Mouse (Mus musculus) kidney, adult 2 months (tissue): ENCODE data around the gene Sdf4. TPM values are rescaled to one million over a fixed set of nuclear protein-coding genes. Genes with fewer than 3 reads are reported as not detected.

Source experiments
- DNase-seq: peaks from one replicate; pipeline ENCODE4 v3.0.0; 2021
- H3K27ac ChIP-seq: fragments of 200-500 bp; 2 replicates; pipeline ENCODE4 v1.5.1; 2012; ENCODE audit warnings: low read depth, low read length, control low read depth, inconsistent platforms; ENCODE audit not compliant: insufficient read depth
- H3K27me3 ChIP-seq: fragments of 200-500 bp; replicated peaks from 2 replicates; pipeline ENCODE4 v1.6.1; 2012; ENCODE audit warnings: mild to moderate bottlenecking, moderate library complexity, low read length, inconsistent platforms; ENCODE audit not compliant: control insufficient read depth, insufficient read depth
- H3K36me3 ChIP-seq: fragments of 200-500 bp; 2 replicates; pipeline ENCODE4 v1.6.1; 2012; ENCODE audit warnings: mild to moderate bottlenecking, moderate library complexity, low read length, inconsistent platforms; ENCODE audit not compliant: control insufficient read depth, insufficient read depth
- H3K4me1 ChIP-seq: fragments of 200-500 bp; 2 replicates; pipeline ENCODE4 v1.6.1; 2011; ENCODE audit warnings: low read length; ENCODE audit not compliant: control insufficient read depth, insufficient read depth
- H3K4me3 ChIP-seq: fragments of 200-500 bp; 2 replicates; pipeline ENCODE4 v1.5.1; 2011; ENCODE audit warnings: mild to moderate bottlenecking, low read depth, low read length, control low read depth; ENCODE audit not compliant: insufficient read depth
- CTCF ChIP-seq: fragments of 200-500 bp; conservative IDR thresholded peaks from 2 replicates; pipeline ENCODE4 v1.5.1; 2011; ENCODE audit warnings: low read depth, mild to moderate bottlenecking, control low read depth, low read length, moderate library complexity, mixed read lengths; ENCODE audit not compliant: insufficient read depth, insufficient read length
- POLR2A ChIP-seq: fragments of 200-500 bp; IDR thresholded peaks from one replicate; pipeline ENCODE4 v1.6.1; 2011; ENCODE audit warnings: low read depth, low read length, control low read depth
- WGBS: fragments of 180-500 bp; shearing (Covaris S2); methylation state at CpG from one replicate; pipeline ENCODE4 v1.1.7; 2018; 5-methylcytosine and 5-hydroxymethylcytosine counted together
- polyA plus RNA-seq: library from polyadenylated mRNA; depleted of rRNA; stranded (reverse); fragments of >200 nt; gene quantifications from 2 replicates; pipeline ENCODE4 v1.2.3, GENCODE M21; 2012

Gene Sdf4
- polyA plus RNA-seq, 1 experiment: 60.4 TPM

DNA sequence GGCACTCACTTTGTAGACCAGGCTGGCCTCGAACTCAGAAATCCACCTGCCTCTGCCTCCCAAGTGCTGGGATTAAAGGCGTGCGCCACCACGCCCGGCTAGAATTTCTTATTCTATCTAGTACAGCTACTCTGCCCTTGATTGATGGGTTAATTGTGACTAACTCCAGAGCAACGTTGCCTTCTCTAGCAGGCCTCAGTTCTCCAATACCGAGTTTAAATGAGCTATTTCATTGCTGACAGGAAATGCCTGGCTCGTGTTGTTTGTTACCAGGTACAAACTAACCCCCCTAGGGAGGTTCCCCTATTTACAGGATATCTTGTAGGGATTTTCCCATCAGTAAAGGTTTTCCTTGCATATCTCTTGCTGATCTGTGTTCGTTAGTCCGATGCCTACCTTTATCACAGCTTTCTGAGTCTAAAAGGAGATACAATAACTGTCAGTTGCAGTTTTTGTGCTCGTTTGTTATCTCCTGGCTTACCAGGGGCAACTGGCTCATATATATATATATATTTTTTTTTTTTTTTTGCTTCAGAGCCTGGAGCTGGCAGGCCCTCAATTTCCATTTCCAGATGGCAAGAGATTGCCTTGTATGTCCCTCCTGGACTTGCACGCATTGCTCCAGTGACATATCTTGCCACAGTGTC is 11.1 kb upstream of the Sdf4 start:
- no peak for DNase-seq
- Histone ChIP-seq H3K4me1 (no peaks in the 10 kb centered on the region), H3K27me3 (no peaks in the 10 kb centered on the region; the same call in 1 of the 2 replicates), H3K27ac (no peak overlapping the region), H3K4me3 (no peak overlapping the region), H3K36me3 (no peaks in the 10 kb centered on the region)
- 79% methylated on average over 12 of the region's 12 CpGs for WGBS
- no peak for TF ChIP-seq POLR2A
- no peak for TF ChIP-seq CTCF

DNA sequence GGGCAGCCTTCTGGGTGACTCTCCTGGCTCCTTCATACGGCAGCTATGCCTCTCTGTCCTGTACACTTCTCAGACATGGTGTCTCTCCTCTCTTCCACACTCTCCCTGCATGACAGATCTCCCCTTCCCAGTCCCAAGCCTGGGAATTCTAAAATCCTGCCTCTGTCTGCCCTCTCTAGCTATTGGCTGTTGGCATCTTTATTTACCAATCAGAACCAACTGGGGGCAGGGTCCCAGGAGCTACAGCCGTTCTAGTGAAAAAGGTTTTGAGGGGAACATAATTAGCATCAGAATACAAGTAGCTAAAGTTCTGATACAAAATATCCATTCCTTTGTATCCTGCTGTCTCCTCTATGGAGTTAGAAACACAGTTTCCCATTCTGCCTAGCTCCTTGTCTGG is 8.9 kb upstream of the Sdf4 start:
- H3K36me3 ChIP-seq: no peaks in the 10 kb centered on the region
- WGBS: 11% methylated on average over 2 of the region's 2 CpGs
- no peak overlapping the region for H3K27ac ChIP-seq
- no peak for DNase-seq
- no peaks in the 10 kb centered on the region; the same call in 1 of the 2 replicates for H3K27me3 ChIP-seq
- TF ChIP-seq POLR2A (no peak), CTCF (no peak)
- no peaks in the 10 kb centered on the region for H3K4me1 ChIP-seq
- H3K4me3 ChIP-seq: no peak overlapping the region

DNA sequence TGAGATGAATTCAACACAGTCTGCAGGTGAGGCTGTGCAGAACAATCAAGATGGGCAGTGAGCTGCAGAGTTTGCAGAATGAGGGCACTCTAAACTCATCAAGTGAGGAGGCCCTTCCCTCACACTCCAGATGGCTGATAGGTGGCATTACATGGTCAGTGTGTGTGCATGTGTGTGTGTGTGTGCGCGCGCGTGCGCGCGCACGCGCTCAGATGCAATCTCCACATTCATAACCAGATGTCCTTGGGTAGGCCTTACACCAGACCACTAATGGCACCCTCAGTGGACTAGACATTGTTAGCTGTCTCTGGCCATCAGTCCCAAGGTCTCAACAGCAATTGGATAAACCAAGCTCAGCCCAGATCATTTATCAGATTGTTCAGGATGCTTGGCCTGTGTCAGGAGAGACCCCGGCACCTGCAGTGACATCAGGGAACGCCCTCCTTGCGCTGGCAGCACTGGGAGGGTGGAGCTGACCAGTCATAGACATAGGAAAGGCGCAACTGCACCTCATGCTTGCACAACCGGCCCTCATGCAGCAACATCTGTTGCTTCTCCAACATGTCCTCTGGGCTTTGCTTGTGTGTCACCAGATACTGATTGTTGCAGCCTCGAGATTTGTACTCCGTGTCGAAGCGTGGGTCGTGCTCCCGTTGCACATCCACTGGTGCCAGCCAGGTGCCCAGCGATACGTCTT is 1.3 kb upstream of the Sdf4 start:
- no peaks in the 10 kb centered on the region for H3K36me3 ChIP-seq
- H3K27ac ChIP-seq: no peak overlapping the region
- no peaks in the 10 kb centered on the region for H3K27me3 ChIP-seq
- H3K4me1 ChIP-seq: peaks cover 9% of the 10 kb centered on the region; the same call in 1 of the 2 replicates
- TF ChIP-seq CTCF: no peak
- no peak for TF ChIP-seq POLR2A
- no peak for DNase-seq
- WGBS: 78% methylated on average over 22 of the region's 22 CpGs
- H3K4me3 ChIP-seq: peak overlapping the region; percentile 60

GRCm38 (mm10) chr4:155991908-155992230 is 803 bp upstream of the Sdf4 start:
- Histone ChIP-seq H3K4me3 (peak overlapping the region; percentile 60), H3K27ac (no peak overlapping the region), H3K4me1 (peaks cover 9% of the 10 kb centered on the region; the same call in 1 of the 2 replicates), H3K36me3 (no peaks in the 10 kb centered on the region), H3K27me3 (no peaks in the 10 kb centered on the region)
- TF ChIP-seq POLR2A (no peak), CTCF (no peak)
- no peak for DNase-seq
- 24% methylated on average over 37 of the region's 37 CpGs for WGBS

DNA sequence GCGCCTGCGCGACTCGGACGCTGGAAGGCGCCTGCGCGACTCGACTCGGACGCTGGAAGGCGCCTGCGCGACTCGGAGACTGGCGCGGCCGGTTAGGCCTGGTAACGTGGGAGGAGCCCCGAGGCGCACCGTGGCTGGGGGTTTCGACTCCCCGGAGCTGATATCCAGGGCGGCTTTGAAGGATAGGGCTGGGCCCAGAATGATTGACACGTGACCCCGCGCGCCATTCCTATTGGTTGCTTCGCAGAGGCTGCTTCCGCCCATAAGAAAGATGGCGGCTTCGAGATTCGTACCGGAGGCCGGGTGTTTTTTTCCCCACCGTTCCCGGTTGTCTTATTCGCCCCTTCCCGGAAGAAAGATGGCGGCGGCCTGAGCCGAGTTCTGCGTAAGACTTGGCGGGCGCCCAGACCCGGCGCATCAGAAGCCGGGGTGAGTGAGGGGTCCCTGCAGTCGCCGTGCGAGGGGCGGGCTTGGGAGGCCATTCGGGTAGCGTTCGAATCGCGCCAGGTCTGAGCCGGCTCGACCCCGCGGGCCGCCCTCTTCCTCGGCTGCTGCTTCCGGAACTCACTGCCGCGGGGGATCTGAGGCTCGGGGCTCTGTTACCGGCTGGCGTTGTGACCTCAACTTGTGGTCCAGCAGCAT is 355 bp downstream of the Sdf4 start:
- H3K4me1 ChIP-seq: peaks cover 9% of the 10 kb centered on the region; the same call in 1 of the 2 replicates
- WGBS: under 1% methylated on average over 70 of the region's 70 CpGs
- no peaks in the 10 kb centered on the region; the same call in 1 of the 2 replicates for H3K36me3 ChIP-seq
- peak; percentile 98 for DNase-seq
- H3K4me3 ChIP-seq: peak overlapping the region; percentile 90
- no peaks in the 10 kb centered on the region for H3K27me3 ChIP-seq
- TF ChIP-seq POLR2A: peak; percentile 10
- TF ChIP-seq CTCF: no peak
- peak overlapping the region; percentile 100 for H3K27ac ChIP-seq

GRCm38 (mm10) chr4:155993606-155994005 is 934 bp downstream of the Sdf4 start:
- peak overlapping the region; percentile 90 for H3K4me3 ChIP-seq
- 3% methylated on average over 15 of the region's 15 CpGs for WGBS
- no peaks in the 10 kb centered on the region; the same call in 1 of the 2 replicates for H3K36me3 ChIP-seq
- no peaks in the 10 kb centered on the region for H3K27me3 ChIP-seq
- peak overlapping the region; percentile 100 for H3K27ac ChIP-seq
- no peak for DNase-seq
- H3K4me1 ChIP-seq: peaks cover 9% of the 10 kb centered on the region; the same call in 1 of the 2 replicates
- TF ChIP-seq CTCF (no peak), POLR2A (no peak)

DNA sequence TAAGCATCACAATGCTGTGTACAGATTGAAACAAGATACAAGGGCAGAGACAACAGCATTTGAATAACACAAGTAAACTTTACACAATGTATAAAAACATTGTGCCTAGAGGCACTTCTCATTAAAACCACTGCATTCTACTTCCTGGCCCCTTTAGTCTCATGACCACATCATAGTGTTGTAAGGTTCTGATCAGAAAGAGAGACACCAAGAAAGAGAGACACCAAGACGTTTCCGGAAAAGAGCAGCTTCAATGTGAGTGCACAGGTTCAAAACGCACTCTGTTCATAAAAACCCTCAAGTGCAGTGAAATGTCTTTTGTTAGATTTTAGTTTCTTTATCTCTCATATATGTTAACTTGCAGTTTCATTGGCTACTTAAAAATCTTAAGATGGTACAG is 11.4 kb downstream of the Sdf4 start:
- DNase-seq: no peak
- H3K4me1 ChIP-seq: no peaks in the 10 kb centered on the region
- H3K36me3 ChIP-seq: peaks cover 14% of the 10 kb centered on the region
- 92% methylated on average over 3 of the region's 3 CpGs for WGBS
- H3K4me3 ChIP-seq: no peak overlapping the region
- no peaks in the 10 kb centered on the region for H3K27me3 ChIP-seq
- H3K27ac ChIP-seq: no peak overlapping the region
- TF ChIP-seq POLR2A (no peak), CTCF (no peak)
